Mouse (Mus musculus) natural killer cell, adult 2 months (primary cell): ENCODE measurements at regions not wholly inside any gene's neighbourhood (a gene's known extent, or its start where the extent isn't known, plus 50 kb on each side); places are given as distances from the start of the nearest gene placed in this dataset.

Experiments used
- DNase-seq, 2 experiments: peaks; one replicate each; pipeline ENCODE4 v3.0.0; 2022; ENCODE audit warnings: low spot score in 2 of 2

DNA sequence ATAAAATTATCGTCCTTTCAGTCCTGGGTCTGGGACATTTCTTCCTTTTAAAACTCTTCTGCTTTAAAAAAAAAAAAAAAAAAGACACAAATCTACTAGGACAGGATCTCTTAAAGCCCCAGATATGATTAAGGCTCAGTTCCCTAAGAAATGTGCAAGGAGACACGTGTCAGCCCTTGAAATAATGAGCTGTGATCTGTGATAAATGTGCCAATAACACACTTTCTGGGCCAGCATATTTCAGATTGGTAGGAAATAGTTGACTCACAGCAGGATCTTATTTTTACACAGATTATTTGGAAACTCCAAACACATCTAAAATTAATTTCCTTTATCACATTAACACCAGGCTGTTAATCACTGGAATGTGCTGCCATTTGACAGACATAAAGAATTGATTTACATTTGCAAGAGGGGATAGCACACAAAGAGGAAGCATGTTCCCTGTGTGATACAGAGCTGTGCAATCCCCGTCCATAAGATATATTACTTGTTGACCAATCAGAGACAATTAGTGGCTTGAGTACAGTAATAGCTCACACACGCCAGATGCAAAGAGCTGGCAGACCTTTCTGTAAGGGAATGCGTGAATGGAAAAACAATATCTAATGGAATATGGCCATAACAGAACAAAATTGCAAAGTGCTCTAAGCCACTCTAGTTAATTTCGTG lies 263.7 kb downstream of the Pax3 start:
- DNase-seq, result no peak

DNA sequence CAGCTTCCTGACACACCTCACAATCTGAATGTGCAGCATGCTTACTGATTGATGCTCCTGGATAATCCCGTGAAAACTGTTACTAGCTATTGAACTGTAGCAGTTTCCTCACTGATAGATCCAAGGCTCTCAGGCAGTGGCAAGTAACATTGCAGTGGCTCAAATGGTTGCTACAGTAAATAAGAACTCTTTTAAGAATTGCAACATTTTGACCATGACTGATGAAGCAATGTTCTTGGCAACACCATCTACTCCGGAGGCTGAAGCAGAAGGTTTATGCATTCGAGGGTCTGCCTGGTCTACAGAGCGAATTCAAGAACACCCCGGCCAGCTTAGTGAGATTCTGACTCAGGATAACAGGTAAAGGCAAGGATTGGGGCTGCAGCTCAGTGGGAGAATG lies 264.7 kb downstream of the Pax3 start:
- DNase-seq, result no peak

DNA sequence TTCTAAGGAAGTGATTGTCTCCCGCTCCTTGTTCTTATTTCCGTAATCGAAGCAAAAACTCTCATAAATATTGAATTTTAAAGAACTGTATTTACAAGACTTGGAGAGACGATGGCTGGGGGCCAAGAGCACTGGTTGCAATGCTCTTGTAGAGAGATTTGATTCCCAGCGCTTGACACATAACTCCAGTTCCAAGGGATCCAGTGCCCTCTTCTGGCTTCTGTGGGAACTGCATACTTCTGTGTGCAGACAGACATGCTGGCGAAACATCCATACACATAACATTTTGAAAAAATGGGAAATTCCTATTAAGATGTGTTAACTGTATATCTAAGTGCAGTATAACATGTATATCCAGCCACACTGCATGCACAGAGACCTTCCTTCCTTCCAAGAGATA lies 266.3 kb downstream of the Pax3 start:
- no peak for DNase-seq

DNA sequence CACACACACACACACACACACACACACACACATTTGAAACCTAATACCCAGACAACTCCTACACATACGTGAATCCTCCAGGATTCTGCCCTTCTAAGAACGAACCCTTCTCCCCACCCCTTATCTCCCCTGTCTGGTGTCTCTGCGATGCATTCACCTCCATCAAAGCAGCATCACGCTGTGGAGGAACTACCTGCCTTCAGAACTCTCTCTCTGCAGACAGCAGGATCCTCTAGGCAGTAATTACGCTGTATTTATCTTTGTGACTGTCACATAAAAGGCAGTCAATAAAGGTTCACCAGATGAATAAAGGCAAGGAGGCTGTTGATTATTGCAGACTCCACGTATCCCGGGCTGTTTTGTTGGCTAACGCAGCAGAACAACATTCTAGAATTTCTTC lies 267.4 kb downstream of the Pax3 start:
- DNase-seq, result no peak

DNA sequence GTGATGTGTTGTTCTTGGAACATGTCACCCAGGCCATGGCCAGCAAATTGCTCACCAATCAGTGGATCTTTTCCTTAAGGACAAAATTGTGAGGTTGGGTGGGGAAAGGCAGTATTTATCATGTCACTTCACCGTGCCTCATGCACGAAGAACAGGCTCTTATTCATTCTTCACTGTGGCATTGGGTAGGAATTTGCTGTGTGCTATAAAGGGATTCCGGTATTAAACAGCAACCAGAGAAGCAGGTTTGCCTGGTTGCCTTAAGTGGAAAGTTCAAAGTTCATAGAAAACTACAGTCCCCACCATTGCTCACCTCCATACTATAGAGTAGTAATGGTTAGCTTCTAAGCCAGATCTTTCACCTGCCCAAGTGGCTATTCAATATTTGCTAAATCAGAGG lies 270.8 kb downstream of the Pax3 start:
- DNase-seq, result no peak

DNA sequence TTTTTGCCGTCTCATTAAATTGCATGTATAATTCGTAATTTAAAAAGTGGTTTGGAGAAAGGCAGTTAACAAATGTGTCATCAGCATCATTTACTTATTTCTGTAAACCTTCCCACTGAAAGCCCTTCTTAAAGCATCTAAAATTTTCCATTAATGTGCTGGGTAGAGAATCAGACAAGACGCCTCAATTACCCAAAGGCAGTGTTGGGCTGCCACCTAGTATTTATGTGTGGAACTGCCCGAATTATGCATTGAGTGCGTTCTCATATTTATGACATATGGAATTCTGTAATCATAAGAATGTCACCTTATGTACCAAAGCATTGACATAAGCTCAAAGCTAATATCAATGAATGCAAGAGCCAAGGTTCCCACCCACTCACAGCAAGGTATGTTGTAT lies 300.7 kb downstream of the Pax3 start:
- DNase-seq, result no peak

DNA sequence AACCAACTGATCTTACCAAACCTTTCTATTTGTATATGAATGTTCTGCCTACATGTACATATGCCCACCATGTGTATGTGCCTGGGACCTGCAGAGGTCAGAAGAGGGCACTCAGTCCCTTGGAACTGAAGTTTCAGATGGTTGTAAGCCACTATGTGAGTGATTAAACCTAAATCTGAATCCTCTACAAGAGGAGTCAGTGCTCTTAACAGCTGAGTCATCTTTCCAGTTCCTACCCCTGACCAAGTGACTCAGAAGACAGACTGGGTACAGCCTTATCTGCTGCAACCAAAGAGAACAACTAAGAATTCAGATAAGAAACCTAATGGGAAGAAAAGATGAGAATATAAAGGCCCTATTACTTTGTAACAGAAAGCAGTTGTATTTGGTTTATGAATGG lies 317.9 kb downstream of the Pax3 start:
- no peak for DNase-seq

DNA sequence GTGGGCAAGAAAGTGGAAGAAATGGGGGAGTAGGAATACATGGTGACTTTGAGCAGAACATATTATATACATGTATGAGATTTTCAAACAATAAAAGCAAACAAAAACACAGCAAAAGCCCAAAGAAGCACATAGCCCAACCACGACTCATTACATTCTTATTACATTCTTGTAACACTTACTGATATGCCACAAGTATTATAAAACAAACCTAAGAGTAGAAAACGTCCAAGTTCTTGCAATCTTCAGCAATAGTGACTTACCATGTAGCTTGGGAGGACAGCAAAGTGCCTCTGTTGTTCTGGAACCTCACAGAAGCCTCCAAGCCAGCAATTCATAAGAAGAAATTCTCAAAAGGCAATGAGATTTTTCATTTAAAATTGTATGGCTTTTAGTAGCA lies 326.8 kb downstream of the Pax3 start:
- no peak for DNase-seq

DNA sequence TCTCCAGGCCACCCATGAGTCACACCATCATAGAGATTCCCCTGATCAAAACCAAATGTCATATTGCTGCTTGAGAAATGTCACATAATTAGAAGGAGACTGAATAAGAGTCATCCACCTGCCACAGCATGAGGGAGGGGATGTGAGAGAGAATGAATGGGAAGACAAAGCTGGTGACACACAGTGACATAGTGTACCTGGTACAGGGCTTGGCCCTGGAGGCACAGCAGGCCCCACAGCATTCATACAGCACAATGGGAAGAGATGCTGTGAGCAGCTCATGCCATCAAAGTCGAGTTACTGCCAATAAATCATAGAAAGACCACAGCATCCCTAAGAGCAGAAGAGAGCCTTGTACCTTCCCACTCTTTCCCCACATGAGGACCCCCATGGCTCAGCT lies 327.8 kb downstream of the Pax3 start:
- no peak for DNase-seq

DNA sequence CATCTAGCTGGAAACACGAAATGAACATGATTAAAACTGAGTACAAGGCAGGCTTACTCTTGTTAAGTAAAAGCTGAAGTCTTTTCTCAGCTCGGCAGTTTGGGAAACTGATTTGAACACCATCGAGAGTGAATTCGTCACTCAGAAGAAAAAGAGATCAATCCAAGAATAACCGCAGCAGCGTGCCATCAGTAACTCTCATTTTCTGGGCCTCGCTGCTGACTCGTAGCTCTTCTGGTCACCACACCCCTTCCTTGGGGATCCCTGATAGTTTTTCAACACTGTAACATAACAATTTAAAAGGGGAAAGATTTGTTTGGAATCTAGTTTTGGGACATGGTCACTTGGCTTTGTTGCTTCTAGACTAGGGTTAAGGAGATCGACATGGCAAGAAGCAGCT lies 337.0 kb downstream of the Pax3 start:
- DNase-seq, result no peak

DNA sequence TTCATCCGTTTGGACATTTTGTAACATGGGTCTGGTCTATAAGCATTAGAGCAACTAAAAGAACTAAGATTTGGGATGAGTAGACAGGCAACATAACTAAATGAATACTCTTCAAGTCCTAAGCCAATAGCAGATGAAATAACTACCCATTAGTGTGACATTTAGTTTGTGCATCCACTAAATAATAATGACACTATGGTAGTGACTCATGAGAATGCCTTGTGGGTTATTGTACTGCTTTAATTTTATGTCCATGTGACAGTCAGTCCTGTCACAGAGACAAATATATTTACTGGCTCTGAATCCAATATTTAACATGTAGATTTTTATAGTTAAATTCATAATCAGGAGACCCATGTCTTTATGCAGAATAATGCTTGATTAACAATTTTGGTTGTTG lies 339.5 kb upstream of the Epha4 start:
- DNase-seq, result no peak

DNA sequence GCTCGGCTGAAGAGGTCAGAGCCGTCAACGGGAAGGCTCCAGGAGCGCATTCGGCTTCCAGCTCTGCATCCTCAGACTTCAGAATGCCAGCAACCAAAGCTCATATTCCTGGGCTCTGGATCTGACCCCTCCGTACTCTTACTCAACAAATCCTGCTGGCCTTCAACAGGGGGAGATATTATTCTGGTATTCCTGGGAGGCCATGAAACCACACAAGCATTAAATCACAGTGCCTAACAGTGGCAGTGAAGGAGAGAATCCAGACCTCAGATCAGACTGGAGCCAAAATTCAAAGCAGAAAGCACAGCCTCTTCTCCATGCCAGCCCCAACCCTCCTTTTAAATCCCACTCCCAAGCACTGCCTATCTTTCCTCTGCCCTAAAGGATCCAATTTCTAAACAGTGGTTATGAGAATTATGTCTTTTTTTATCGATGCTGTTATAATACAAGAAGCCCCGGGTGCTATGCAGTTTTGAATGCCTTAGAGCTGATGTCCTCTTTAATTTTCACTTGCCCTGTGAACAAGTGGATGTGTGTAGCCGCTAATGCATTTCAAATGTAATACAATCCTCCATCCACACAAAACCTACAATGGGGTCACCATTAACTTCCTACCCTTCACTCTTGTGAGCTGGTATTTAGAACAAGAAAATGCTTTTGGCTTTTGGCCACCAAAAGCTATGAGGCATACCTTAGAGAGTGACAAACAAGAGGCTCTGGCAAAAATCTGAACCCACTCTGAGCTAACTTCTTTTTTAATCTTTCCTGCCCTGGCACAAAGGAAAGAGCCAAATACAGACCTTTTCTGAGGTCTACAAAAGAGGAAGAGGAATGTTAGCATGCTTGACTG lies 333.1 kb upstream of the Epha4 start:
- DNase-seq, result no peak

DNA sequence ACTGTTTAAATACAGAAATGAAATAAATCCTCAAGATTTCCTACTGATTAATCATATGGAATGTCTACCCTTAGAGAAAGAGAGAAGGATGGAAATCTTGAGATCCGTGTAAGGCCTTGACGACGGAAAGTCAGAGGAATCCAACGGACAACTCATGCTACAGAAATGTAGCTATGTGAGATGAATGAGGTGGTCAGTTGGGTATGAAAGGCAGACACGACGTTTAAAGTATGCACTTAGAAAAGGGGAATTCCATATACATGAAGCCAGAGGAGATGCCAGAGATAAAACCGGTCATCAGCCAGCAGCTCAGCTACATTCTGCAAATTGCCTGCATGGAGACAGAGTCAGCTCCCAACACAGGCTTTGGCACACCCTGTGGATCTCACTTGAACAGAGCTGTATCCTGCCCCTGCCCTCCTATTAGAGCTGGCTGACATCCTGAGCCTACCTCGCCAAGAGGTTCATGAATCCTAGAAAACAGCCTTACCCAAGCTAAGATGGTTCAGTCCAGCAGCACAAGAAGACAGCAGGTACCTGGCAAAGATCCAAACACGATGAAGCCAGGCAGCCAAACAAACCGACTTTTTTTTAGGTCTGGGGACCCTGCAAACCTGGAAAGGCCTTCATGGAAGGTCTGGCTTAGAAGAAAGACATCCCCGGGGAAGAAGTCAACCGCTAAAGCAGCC lies 331.3 kb upstream of the Epha4 start:
- DNase-seq, result no peak

DNA sequence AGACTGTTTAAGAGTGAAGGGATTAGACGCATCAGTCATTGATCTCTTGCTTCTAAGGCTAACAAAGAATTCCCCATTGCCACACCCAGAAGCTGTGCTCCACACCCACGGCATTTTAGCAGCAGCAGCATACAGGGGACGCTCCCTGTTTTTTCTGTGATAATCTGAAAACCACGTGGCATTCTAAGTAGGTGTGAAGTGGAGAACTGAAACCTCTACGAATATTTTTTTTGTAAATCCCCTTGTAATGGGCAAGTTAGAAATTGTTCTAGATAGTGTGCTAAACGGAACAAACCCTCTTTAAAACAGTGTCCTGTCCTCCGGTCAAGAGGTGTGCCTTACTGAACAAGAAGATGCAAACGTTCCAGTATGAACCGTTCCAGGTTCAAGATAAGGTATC lies 325.8 kb upstream of the Epha4 start:
- no peak for DNase-seq

DNA sequence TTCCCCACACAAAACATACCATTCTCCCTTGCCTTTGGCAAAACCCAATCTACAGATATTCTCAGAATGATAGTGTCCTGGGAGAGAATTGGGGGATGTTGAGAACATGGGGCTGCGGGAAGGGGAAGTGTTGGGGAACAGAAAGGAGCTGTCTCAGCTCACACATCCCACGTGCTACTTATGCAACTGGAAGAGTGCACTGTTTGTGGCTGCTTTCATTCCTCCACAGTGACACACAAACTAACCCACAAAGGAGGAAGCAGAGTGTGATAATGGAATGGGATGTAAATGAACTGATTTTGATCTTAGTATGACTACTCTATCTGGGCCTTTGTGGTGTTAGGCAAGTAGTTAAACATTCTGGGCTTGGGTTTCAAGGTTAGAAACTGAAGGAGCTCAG lies 317.3 kb upstream of the Epha4 start:
- DNase-seq, result no peak

DNA sequence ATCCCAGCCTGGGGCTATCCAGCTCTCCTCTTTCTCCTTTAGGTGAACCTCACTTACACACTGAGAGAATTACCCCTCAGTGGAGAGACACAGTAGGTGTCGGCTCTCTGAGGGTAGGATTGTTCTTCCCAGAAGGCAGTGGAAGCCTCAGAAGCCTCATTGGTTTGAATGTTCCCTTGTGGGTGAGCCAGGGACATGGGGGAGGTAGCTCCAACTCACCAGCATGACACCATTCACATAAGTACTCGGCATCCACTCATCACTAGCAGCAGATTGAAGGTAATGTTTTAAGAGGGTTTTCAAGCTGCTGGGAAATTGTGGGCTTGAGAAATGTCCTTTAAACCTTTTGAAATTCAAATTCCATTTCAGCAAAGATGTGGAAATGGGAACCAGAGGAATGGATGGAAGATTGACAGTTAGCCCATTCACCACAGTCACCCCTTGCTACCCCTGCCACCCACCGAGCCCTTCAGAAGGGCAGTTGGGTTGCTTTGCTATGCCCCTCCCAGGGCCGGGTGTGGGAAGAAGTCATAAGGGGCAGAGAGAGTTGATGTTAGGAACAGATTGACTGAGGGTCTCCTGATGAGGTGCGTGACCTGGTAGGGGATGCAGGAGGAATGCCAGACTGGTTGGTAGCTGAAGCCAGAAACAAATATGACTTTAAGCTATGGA lies 310.0 kb upstream of the Epha4 start:
- no peak for DNase-seq

DNA sequence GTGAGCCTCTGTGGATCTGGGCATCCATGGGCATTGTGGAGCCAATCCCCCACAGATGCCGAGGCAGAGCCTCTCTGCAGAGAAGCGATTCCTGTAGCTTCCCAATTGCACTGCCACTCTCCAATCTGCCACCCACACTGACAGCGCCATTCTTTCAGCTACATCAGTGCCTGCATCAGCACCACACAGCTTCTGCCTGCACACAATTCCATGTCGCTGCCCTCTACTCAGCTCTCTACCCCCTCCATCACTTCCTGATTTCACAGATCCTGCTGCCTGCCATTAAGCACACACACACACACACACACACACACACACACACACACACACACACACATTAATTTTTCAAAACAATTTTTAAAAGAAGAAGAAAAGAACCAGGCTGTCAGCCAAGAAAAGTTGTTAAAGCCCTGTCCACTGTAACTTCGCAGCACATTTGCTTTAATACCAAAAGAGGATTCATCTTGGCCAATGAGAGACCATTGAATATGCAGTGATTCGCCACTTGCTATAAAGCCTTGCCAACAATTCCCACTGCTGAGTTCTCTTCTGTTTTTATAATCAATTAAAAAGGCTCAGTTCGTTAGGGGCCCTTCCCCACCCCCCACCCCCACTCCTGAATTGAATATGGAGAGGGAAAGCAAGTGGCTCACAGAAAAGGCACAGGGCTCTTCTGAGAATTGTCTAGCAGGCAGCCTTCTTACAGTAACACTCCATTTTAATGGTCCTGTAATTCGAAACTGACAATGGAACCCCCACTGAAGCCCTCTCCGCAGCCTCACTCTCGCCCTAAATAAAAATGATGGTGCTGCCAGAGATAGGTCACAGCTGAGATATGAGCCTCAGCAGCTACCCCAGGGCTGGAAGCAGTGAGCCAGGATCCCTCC lies 309.2 kb upstream of the Epha4 start:
- DNase-seq, result no peak

DNA sequence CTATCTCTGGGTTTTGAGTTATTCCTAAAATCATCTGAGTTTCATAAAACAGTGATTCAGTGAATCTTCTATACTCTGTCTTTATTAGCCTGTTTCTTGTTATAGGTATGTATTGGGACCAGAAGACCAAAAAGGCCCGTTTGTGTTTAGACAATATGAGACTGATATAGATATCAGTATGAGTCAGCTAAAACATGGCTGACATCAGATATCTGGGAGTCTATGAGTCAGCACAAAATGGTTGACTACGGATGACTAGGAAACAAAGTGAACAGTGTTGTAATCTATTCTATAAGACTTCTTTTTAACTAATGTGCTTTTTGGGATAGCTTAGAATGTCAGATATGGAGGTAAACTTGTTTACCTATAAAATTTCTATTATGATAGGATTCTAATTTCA lies 305.2 kb upstream of the Epha4 start:
- no peak for DNase-seq

DNA sequence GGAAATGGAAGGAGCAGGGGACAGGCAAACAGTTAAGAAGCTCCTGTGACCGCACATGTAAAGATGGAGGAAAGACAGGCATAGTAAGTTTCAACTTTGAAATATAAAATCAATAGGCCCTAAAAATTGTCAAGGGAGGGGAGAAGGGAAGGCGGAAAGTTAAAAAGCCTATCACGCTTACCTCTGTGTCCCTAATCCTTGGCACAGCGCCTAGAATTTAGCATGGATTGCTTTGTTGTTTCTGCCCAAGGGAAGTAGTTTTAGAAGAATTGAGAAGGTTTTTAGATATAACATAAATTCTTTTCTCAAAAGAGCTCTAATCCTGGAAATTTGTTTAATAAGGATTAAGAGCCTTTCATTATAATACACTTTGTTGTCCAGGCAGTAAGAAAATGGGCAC lies 300.6 kb upstream of the Epha4 start:
- no peak for DNase-seq

DNA sequence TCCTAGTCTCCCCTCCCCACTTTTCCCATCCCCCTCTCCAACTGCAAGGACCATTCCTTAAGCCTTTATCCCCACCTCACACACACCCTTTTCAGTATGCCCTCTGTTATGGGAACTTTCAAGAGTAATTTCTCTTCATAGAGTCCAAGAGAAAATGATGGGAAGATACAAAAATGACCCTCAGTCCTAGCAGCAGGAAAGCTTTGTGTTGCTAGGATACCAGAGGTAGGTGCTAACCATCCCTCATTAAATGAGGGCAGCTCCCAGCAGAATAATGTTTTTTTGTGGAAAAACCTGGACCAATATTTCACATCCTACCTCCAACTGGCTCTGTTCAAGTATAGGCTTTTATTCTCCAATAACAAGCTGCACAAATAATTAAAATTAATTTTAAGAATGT lies 296.7 kb upstream of the Epha4 start:
- DNase-seq, result no peak

DNA sequence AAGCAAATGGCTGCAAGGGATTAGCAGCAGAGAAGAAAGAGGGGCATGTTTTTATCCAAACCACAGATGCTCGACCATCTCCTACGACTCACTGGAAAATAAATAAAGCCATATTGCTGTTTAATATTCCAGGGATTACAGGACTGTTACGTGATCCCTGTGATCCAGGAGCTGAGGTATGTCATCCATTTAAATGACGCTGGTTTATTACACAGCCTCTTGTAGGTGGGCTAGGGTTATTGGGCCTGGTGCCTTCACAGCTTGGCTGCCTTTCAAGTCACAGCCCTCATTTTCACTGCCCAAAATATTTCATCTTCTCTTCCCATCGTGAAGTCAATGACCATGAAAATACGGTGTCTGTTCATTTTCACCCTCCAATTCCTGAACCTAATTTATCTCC lies 276.1 kb upstream of the Epha4 start:
- no peak for DNase-seq
